Mouse (Mus musculus): ENCODE results near the gene Dcaf6.

- no peak for TF ChIP-seq CTCF (IDR thresholded peaks at IDR 0.05; ENCODE audit: insufficient read depth, low read length)
- no peak for TF ChIP-seq POLR2A (IDR thresholded peaks at IDR 0.05; ENCODE audit: borderline replicate concordance, extremely low read depth, low read depth, low read length)
Observed at GRCm38 (mm10) chr1:165281351-165282221, 178.7 kb downstream of the Dcaf6 start.
